Comparison of ENCODE assay signal across 9 mouse cellular contexts in genomic region chr9:69454691-69455090, GRCm38 (mm10). TPM values are rescaled to one million over a fixed set of nuclear protein-coding genes. Genes with fewer than 3 reads are reported as not detected.
DNase-seq lines count a peak whose midpoint lies in the region; ATAC-seq and TF ChIP-seq lines count a peak whose summit lies in the region.
"Had no signal": no experiment of that assay in that cellular context is flagged by ENCODE, and none has a peak within 500 bp of the region (broad histone marks: within the 10 kb centered on the region; RNA-seq: fewer than 3 reads in every experiment).

No protein-coding gene starts in this region.

- WGBS in lung, embryonic 14.5 days: 51% methylated on average over 4 of the region's 4 CpGs
- WGBS in embryonic facial prominence, embryonic 12.5 days: 42% methylated on average over 4 of the region's 4 CpGs
- WGBS in hindbrain, postnatal 0 days: 67% methylated on average over 4 of the region's 4 CpGs
- 65% methylated on average over 4 of the region's 4 CpGs for WGBS in midbrain, postnatal 0 days

- DNase-seq in lung, embryonic 14.5 days: no peak
- DNase-seq in lung, postnatal 25 days (ENCODE audit: low spot score): no peak
- DNase-seq in hindbrain, postnatal 0 days (ENCODE audit: low spot score): no peak
- DNase-seq in midbrain, postnatal 0 days (ENCODE audit: low spot score): no peak
- DNase-seq in MN1 (ENCODE audit: low spot score): no peak
- DNase-seq in adrenal gland, postnatal 4 days (ENCODE audit: low spot score in 2 of 2): no peak
- DNase-seq in right cerebral cortex, postnatal 10 days (ENCODE audit: low spot score in 2 of 2): no peak

- H3K9me3 ChIP-seq in lung, embryonic 14.5 days (ENCODE audit: low read depth, low read length): no peaks in the 10 kb centered on the region
- H3K9me3 ChIP-seq in embryonic facial prominence, embryonic 12.5 days: no peaks in the 10 kb centered on the region
- H3K9me3 ChIP-seq in hindbrain, postnatal 0 days (ENCODE audit: low read length): no peaks in the 10 kb centered on the region
- H3K9me3 ChIP-seq in midbrain, postnatal 0 days (ENCODE audit: low read length): no peaks in the 10 kb centered on the region

- no peaks in the 10 kb centered on the region for H3K27me3 ChIP-seq in lung, embryonic 14.5 days (ENCODE audit: insufficient read depth, low read length)
- no peaks in the 10 kb centered on the region for H3K27me3 ChIP-seq in embryonic facial prominence, embryonic 12.5 days
- H3K27me3 ChIP-seq in hindbrain, postnatal 0 days (ENCODE audit: insufficient read depth, low read length): no peaks in the 10 kb centered on the region
- H3K27me3 ChIP-seq in midbrain, postnatal 0 days (ENCODE audit: insufficient read depth, low read length): peaks cover 14% of the 10 kb centered on the region

- peak overlapping the region; percentile 71 for H3K4me2 ChIP-seq in lung, embryonic 14.5 days
- H3K4me2 ChIP-seq in embryonic facial prominence, embryonic 12.5 days (replicated peaks): peak overlapping the region; percentile 77
- H3K4me2 ChIP-seq in hindbrain, postnatal 0 days (ENCODE audit: low read depth, low read length): peak overlapping the region; percentile 65
- peak overlapping the region; percentile 60 for H3K4me2 ChIP-seq in midbrain, postnatal 0 days (ENCODE audit: low read depth, low read length, poor library complexity, severe bottlenecking)

- H3K4me3 ChIP-seq in lung, embryonic 14.5 days (ENCODE audit: low read depth, low read length): peak overlapping the region; percentile 65
- H3K4me3 ChIP-seq in embryonic facial prominence, embryonic 12.5 days: peak overlapping the region; percentile 65
- H3K4me3 ChIP-seq in hindbrain, postnatal 0 days (ENCODE audit: low read length): peak overlapping the region; percentile 46; the same call in 1 of the 2 replicates
- peak overlapping the region; percentile 39; the same call in 1 of the 2 replicates for H3K4me3 ChIP-seq in midbrain, postnatal 0 days (ENCODE audit: low read depth, low read length)

- ATAC-seq in lung, embryonic 14.5 days (ENCODE audit: insufficient read depth): no peak
- ATAC-seq in embryonic facial prominence, embryonic 12.5 days (ENCODE audit: insufficient number of reproducible peaks, insufficient read depth, low FRiP score, low TSS enrichment): no peak
- ATAC-seq in hindbrain, postnatal 0 days: no peak
- no peak for ATAC-seq in midbrain, postnatal 0 days (ENCODE audit: low FRiP score)

- no peak for TF ChIP-seq CTCF in lung, embryonic 14.5 days (IDR thresholded peaks at IDR 0.05; ENCODE audit: low read depth)
- no peak for TF ChIP-seq CTCF in hindbrain, postnatal 0 days (IDR thresholded peaks at IDR 0.05; ENCODE audit: low read depth)
- TF ChIP-seq CTCF in midbrain, postnatal 0 days (IDR thresholded peaks at IDR 0.05): no peak

- no peaks in the 10 kb centered on the region; the same call in 1 of the 2 replicates for H3K36me3 ChIP-seq in lung, embryonic 14.5 days (ENCODE audit: insufficient read depth)
- H3K36me3 ChIP-seq in embryonic facial prominence, embryonic 12.5 days: no peaks in the 10 kb centered on the region
- H3K36me3 ChIP-seq in hindbrain, postnatal 0 days (ENCODE audit: insufficient read depth, low read length): no peaks in the 10 kb centered on the region
- H3K36me3 ChIP-seq in midbrain, postnatal 0 days (ENCODE audit: insufficient read depth, low read length): no peaks in the 10 kb centered on the region

- peak overlapping the region; percentile 97 for H3K27ac ChIP-seq in lung, embryonic 14.5 days (ENCODE audit: low read depth)
- H3K27ac ChIP-seq in embryonic facial prominence, embryonic 12.5 days: peak overlapping the region; percentile 86; the same call in 1 of the 2 replicates
- peak overlapping the region; percentile 78; the same call in 1 of the 2 replicates for H3K27ac ChIP-seq in hindbrain, postnatal 0 days
- H3K27ac ChIP-seq in midbrain, postnatal 0 days (ENCODE audit: low read depth, low read length): no peak overlapping the region
- H3K27ac ChIP-seq: left cerebral cortex, adult 2 months had no signal

- peaks cover 52% of the 10 kb centered on the region for H3K4me1 ChIP-seq in lung, embryonic 14.5 days (ENCODE audit: insufficient read depth)
- H3K4me1 ChIP-seq in embryonic facial prominence, embryonic 12.5 days: peaks cover 62% of the 10 kb centered on the region
- peaks cover 21% of the 10 kb centered on the region for H3K4me1 ChIP-seq in hindbrain, postnatal 0 days (ENCODE audit: insufficient read depth, low read length)
- peaks cover 9% of the 10 kb centered on the region; the same call in 1 of the 2 replicates for H3K4me1 ChIP-seq in midbrain, postnatal 0 days (ENCODE audit: insufficient read depth, low read length)

- peak overlapping the region; percentile 90 for H3K9ac ChIP-seq in lung, embryonic 14.5 days
- H3K9ac ChIP-seq in embryonic facial prominence, embryonic 12.5 days: peak overlapping the region; percentile 76; the same call in 1 of the 2 replicates
- no peak overlapping the region for H3K9ac ChIP-seq in hindbrain, postnatal 0 days (replicated peaks; ENCODE audit: low read length)
- no peak overlapping the region for H3K9ac ChIP-seq in midbrain, postnatal 0 days (replicated peaks; ENCODE audit: low read length, poor library complexity, severe bottlenecking)

RNA-seq across cellular contexts. Expression of gene Anxa2, which starts 1.3 kb away (rescaled TPM):
- 474 and 484 TPM in 2 replicates for polyA plus RNA-seq in lung, embryonic 14.5 days (2014; fragmentation: Nextera tagmentation; extraction: Ambion mirVana)
- 636 and 644 TPM in 2 replicates for polyA plus RNA-seq in embryonic facial prominence, embryonic 12.5 days (2016; fragmentation: Nextera tagmentation; extraction: Ambion mirVana)
- total RNA-seq in hindbrain, postnatal 0 days (2014; rRNA removed): 69.6 and 73.4 TPM in 2 replicates
- polyA plus RNA-seq in hindbrain, postnatal 0 days (2015; fragmentation: Nextera tagmentation; extraction: Ambion mirVana): 107 and 108 TPM in 2 replicates
- 68.4 and 73.2 TPM in 2 replicates for total RNA-seq in midbrain, postnatal 0 days (2014; rRNA removed)
- polyA plus RNA-seq in midbrain, postnatal 0 days (2015; fragmentation: Nextera tagmentation; extraction: Ambion mirVana): 69.2 and 79.1 TPM in 2 replicates
- total RNA-seq in adrenal gland, postnatal 4 days (2021): 100 to 1,000 TPM; 338 to 365 TPM

RNA-seq across cellular contexts. Expression of gene Ice2, which starts 57.0 kb away (rescaled TPM):
- polyA plus RNA-seq in lung, embryonic 14.5 days (2014; fragmentation: Nextera tagmentation; extraction: Ambion mirVana): 24.0 and 25.0 TPM in 2 replicates
- 24.2 and 27.2 TPM in 2 replicates for polyA plus RNA-seq in embryonic facial prominence, embryonic 12.5 days (2016; fragmentation: Nextera tagmentation; extraction: Ambion mirVana)
- 3.7 and 9.1 TPM in 2 replicates for total RNA-seq in hindbrain, postnatal 0 days (2014; rRNA removed)
- polyA plus RNA-seq in hindbrain, postnatal 0 days (2015; fragmentation: Nextera tagmentation; extraction: Ambion mirVana): 7.3 TPM in 2 replicates
- 7.3 and 8.9 TPM in 2 replicates for total RNA-seq in midbrain, postnatal 0 days (2014; rRNA removed)
- polyA plus RNA-seq in midbrain, postnatal 0 days (2015; fragmentation: Nextera tagmentation; extraction: Ambion mirVana): 4.9 and 5.0 TPM in 2 replicates
- 10 to 100 TPM; 20.4 to 20.8 TPM for total RNA-seq in adrenal gland, postnatal 4 days (2021)

Comparison
In these comparisons a context has a peak if more than half of its experiments do, and no peak if none do; other contexts are left out.
1. H3K9ac ChIP-seq: peak in lung, embryonic 14.5 days (single experiment) and embryonic facial prominence, embryonic 12.5 days (single experiment); none in hindbrain, postnatal 0 days (single experiment) and midbrain, postnatal 0 days (single experiment).
2. Peak in every context shown above with its lines, with median percentiles within 50 percentile points of each other: H3K4me2 ChIP-seq and H3K4me3 ChIP-seq.